ENCODE assay signal across 10 mouse cellular contexts in the genomic region with DNA sequence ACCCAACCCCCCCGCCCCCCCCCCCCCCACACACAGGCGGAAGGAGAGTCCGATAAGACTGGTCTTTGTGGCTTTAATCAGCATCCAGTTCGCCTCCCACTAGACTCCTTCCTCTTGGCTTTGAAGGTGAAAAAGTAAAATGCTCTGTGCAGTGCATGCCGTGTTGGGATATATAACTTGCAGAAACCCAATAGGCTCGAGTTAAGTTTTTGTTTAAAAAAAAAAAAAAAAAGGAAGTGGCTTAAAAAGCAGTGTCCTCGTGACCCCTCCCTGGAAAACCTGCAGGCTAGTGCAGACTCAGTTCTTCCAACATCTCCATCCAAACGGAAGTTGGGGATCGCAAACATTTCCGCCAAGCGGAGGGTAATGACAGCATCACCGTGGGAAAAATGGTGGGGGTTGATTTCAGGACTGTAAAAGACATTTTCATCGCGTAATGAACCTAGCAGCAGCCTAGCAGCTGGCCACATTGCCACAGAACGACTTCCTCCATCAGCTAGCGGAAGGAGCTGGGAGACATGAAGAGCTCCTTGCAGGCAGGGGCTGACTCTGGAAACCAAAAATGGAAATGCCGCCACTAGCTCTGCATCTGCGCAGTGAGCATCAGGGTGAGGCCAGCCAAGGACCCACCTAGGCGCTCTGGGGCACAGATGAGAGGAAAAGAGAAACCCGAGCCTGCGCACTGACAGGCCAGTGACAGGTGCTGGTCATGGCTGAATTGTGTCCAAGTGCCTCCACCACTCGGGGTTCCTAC. TPM values are rescaled to one million over a fixed set of nuclear protein-coding genes. Genes with fewer than 3 reads are reported as not detected.
DNase-seq lines count a peak whose midpoint lies in the region; ATAC-seq and TF ChIP-seq lines count a peak whose summit lies in the region.
"Had no signal": no experiment of that assay in that cellular context is flagged by ENCODE, and none has a peak within 500 bp of the region (broad histone marks: within the 10 kb centered on the region; RNA-seq: fewer than 3 reads in every experiment).

No protein-coding gene starts in this region.

- H3K27ac ChIP-seq in MEL (ENCODE audit: control insufficient read depth, low read depth, low read length), result peak overlapping the region; percentile 56
- peak overlapping the region; percentile 71; the same call in 1 of the 2 replicates for H3K27ac ChIP-seq in thymus, adult 2 months (ENCODE audit: control insufficient read depth, insufficient read depth, low read length)
- H3K27ac ChIP-seq: neural tube, embryonic 12.5 days had no signal

- peak; percentile 4 for DNase-seq in cerebellum, adult 9-10 months
- DNase-seq in cerebellum, adult 11-12 months, result no peak
- DNase-seq in MEL (ENCODE audit: low read depth, low spot score), result peak; percentile 70
- peak; percentile 78 for DNase-seq in heart, postnatal 4 days
- DNase-seq in left cerebral cortex, postnatal 25 days (ENCODE audit: low spot score in 2 of 2), result peak; percentile 38 to 67
- peak; percentile 71 for DNase-seq in thymus, adult 2 months

- peak overlapping the region; percentile 21 to 51 for H3K4me3 ChIP-seq in MEL (ENCODE audit: control insufficient read depth in 1 of 2, insufficient read depth in 1 of 2, low read depth in 2 of 2, low read length in 2 of 2)
- H3K4me3 ChIP-seq in thymus, adult 2 months (ENCODE audit: control insufficient read depth, insufficient read depth, low read length), result peak overlapping the region; percentile 80
- H3K4me3 ChIP-seq: neural tube, embryonic 12.5 days had no signal

- TF ChIP-seq CTCF in MEL (IDR thresholded peaks at IDR 0.05 in 2 of 3, conservative IDR thresholded peaks at IDR 0.05 in 1 of 3; ENCODE audit: control insufficient read depth in 1 of 3, insufficient read depth in 1 of 3, low read depth in 2 of 3, low read length in 3 of 3, poor library complexity in 1 of 3, severe bottlenecking in 1 of 3), result no peak
- 0 out of 2 replicates have a peak, but pooled peaks have one; percentile 11 for TF ChIP-seq CTCF in thymus, adult 2 months (IDR thresholded peaks at IDR 0.05; ENCODE audit: borderline replicate concordance, control insufficient read depth, extremely low read depth, insufficient read depth, low read length, poor library complexity)

- no peak for TF ChIP-seq RAD21 in MEL (IDR thresholded peaks at IDR 0.05; ENCODE audit: low read depth, low read length)

- H3K9ac ChIP-seq in MEL (ENCODE audit: control insufficient read depth, low read depth, low read length, poor library complexity, severe bottlenecking), result peak overlapping the region; percentile 36
- H3K9ac ChIP-seq: neural tube, embryonic 12.5 days had no signal

- H3K79me2 ChIP-seq in MEL (ENCODE audit: control insufficient read depth, insufficient read depth, low read length, poor library complexity), result no peaks in the 10 kb centered on the region

- WGBS in thymus, adult 2 months, result 2% methylated on average over 22 of the region's 22 CpGs

- intact Hi-C loops in left cerebral cortex, postnatal 25 days (cut with DNase I), result no loop called here

- no peaks in the 10 kb centered on the region for H3K27me3 ChIP-seq in MEL (ENCODE audit: control insufficient read depth in 1 of 2, insufficient read depth in 2 of 2, low read length in 2 of 2)
- no peaks in the 10 kb centered on the region for H3K27me3 ChIP-seq in thymus, adult 2 months (ENCODE audit: control insufficient read depth, insufficient read depth, low read length)
- H3K27me3 ChIP-seq: neural tube, embryonic 12.5 days; Patski had no signal

- H3K4me1 ChIP-seq in MEL (ENCODE audit: control insufficient read depth in 1 of 2, insufficient read depth in 2 of 2, low read length in 2 of 2), result peaks cover 0 to 19% of the 10 kb centered on the region in 2 experiments; a peak in 3 of 4 replicates
- H3K4me1 ChIP-seq in thymus, adult 2 months (replicated peaks; ENCODE audit: control insufficient read depth, insufficient read depth, low read length), result peaks cover 11% of the 10 kb centered on the region

- TF ChIP-seq EP300 in MEL (IDR thresholded peaks at IDR 0.05; ENCODE audit: low read depth in 1 of 2, low read length in 2 of 2), result peak; percentile 45 to 48

- no peaks in the 10 kb centered on the region for H3K9me3 ChIP-seq in MEL (replicated peaks; ENCODE audit: insufficient read depth, low read length)
- H3K9me3 ChIP-seq: neural tube, embryonic 12.5 days had no signal

- H3K36me3 ChIP-seq in MEL (ENCODE audit: control insufficient read depth in 1 of 2, insufficient read depth in 2 of 2, low read length in 2 of 2), result peaks cover 0 to 6% of the 10 kb centered on the region in 2 experiments; a peak in 2 of 4 replicates
- no peaks in the 10 kb centered on the region for H3K36me3 ChIP-seq in thymus, adult 2 months (ENCODE audit: control insufficient read depth, insufficient read depth, low read length)
- H3K36me3 ChIP-seq: neural tube, embryonic 12.5 days had no signal

- TF ChIP-seq POLR2A in MEL (IDR thresholded peaks at IDR 0.05; ENCODE audit: control insufficient read depth in 1 of 2, insufficient read depth in 1 of 2, low read depth in 1 of 2, low read length in 2 of 2, poor library complexity in 1 of 2), result no peak
- TF ChIP-seq POLR2A in thymus, adult 2 months (IDR thresholded peaks at IDR 0.05; ENCODE audit: control insufficient read depth, extremely low read depth, insufficient read depth, low read length, poor library complexity), result no peak; the same call in 1 of the 2 replicates

- peak; percentile 66; the same call in 1 of the 2 replicates for ATAC-seq in erythroblast, adult 5-6 weeks (replicated peaks; ENCODE audit: low FRiP score, poor library complexity, severe bottlenecking)
- peak; percentile 77 for ATAC-seq in megakaryocyte progenitor cell, adult 5-6 weeks (replicated peaks; ENCODE audit: poor library complexity)
- ATAC-seq: Patski had no signal

TF ChIP-seq in MEL, 35 proteins besides CTCF, POLR2A, EP300 and RAD21 (continues in another document):
- TF ChIP-seq ZNF384 (IDR thresholded peaks at IDR 0.05; ENCODE audit: low read depth, low read length) (peak; percentile 87), MAZ (IDR thresholded peaks at IDR 0.05; ENCODE audit: low read depth, low read length) (0 out of 2 replicates have a peak, but pooled peaks have one; percentile 39), NELFE (IDR thresholded peaks at IDR 0.05; ENCODE audit: low read depth, low read length) (no peak), ETS1 (IDR thresholded peaks at IDR 0.05; ENCODE audit: low read depth, low read length) (no peak; the same call in 1 of the 2 replicates), TBP (IDR thresholded peaks at IDR 0.05; ENCODE audit: low read depth, low read length) (no peak), GATA1 (IDR thresholded peaks at IDR 0.05; ENCODE audit: low read depth, low read length) (peak; percentile 43), ZKSCAN1 (IDR thresholded peaks at IDR 0.05; ENCODE audit: low read depth, low read length) (no peak), ZMIZ1 (IDR thresholded peaks at IDR 0.05; ENCODE audit: low read depth, low read length) (no peak), UBTF (IDR thresholded peaks at IDR 0.05; ENCODE audit: borderline replicate concordance, insufficient read depth, low read depth, low read length) (no peak), E2F4 (IDR thresholded peaks at IDR 0.05; ENCODE audit: borderline replicate concordance, low read depth, low read length) (no peak), POLR2AphosphoS5 (IDR thresholded peaks at IDR 0.05; ENCODE audit: borderline replicate concordance, low read depth, low read length) (no peak), MYB (IDR thresholded peaks at IDR 0.05; ENCODE audit: low read depth, low read length) (no peak), MXI1 (IDR thresholded peaks at IDR 0.05; ENCODE audit: low read depth, low read length) (no peak), NRF1 (IDR thresholded peaks at IDR 0.05; ENCODE audit: insufficient read depth, low read depth, low read length, poor library complexity, severe bottlenecking) (peak; percentile 63), ELF1 (IDR thresholded peaks at IDR 0.05; ENCODE audit: low read depth, low read length) (no peak), USF2 (IDR thresholded peaks at IDR 0.05; ENCODE audit: borderline replicate concordance in 1 of 2, insufficient read depth in 1 of 2, low read depth in 1 of 2, low read length in 2 of 2) (no peak), CHD1 (IDR thresholded peaks at IDR 0.05; ENCODE audit: low read depth, low read length) (0 out of 2 replicates have a peak, but pooled peaks have one; percentile 74), MEF2A (IDR thresholded peaks at IDR 0.05; ENCODE audit: extremely low read depth, insufficient replicate concordance, low read depth, low read length, poor library complexity, severe bottlenecking) (no peak), CHD2 (IDR thresholded peaks at IDR 0.05; ENCODE audit: low read length) (no peak), ZC3H11A (IDR thresholded peaks at IDR 0.05; ENCODE audit: low read depth, low read length) (no peak), MYC (IDR thresholded peaks at IDR 0.05; ENCODE audit: low read depth, low read length) (no peak), TCF12 (IDR thresholded peaks at IDR 0.05; ENCODE audit: low read depth, low read length) (0 out of 2 replicates have a peak, but pooled peaks have one; percentile 14), KAT2A (conservative IDR thresholded peaks at IDR 0.05; ENCODE audit: low read depth, low read length) (no peak), POLR2AphosphoS2 (IDR thresholded peaks at IDR 0.05; ENCODE audit: low read length) (no peak), USF1 (IDR thresholded peaks at IDR 0.05; ENCODE audit: low read depth, low read length) (peak; percentile 68), SMC3 (IDR thresholded peaks at IDR 0.05; ENCODE audit: low read depth, low read length) (0 out of 2 replicates have a peak, but pooled peaks have one; percentile 3), TAL1 (IDR thresholded peaks at IDR 0.05; ENCODE audit: low read length) (no peak), SIN3A (IDR thresholded peaks at IDR 0.05; ENCODE audit: low read length) (no peak), MAX (IDR thresholded peaks at IDR 0.05; ENCODE audit: low read length) (peak; percentile 56; the same call in 1 of the 2 replicates), BHLHE40 (IDR thresholded peaks at IDR 0.05; ENCODE audit: borderline replicate concordance, low read depth, low read length) (no peak)

RNA-seq across cellular contexts. Expression of a gene that starts 4.3 kb away (rescaled TPM):
- not detected in 2 replicates for total RNA-seq in MEL (2012; rRNA removed)
- under 1 TPM in 1 of 2 experiments, not detected in 1; 0.31 TPM for polyA plus RNA-seq in MEL (2012; ENCODE audit: insufficient read depth in 1 of 2, insufficient read length in 2 of 2, low read depth in 1 of 2, low replicate concordance in 2 of 2, missing spikeins in 1 of 2)
- not detected in 2 replicates for total RNA-seq in erythroblast, adult 5-6 weeks (2015; ENCODE audit: low replicate concordance)
- not detected in 2 replicates for total RNA-seq in erythroblast, adult 5-6 weeks (2017; ENCODE audit: low replicate concordance)
- not detected for total RNA-seq in heart, postnatal 4 days (2021)
- not detected for total RNA-seq in left cerebral cortex, postnatal 25 days (2021)
- total RNA-seq in megakaryocyte progenitor cell, adult 5-6 weeks (2015), result 0.46 TPM in 1 of 2 replicates, not detected in the other
- total RNA-seq in megakaryocyte progenitor cell, adult 5-6 weeks (2017), result 0.75 and 1.7 TPM in 2 replicates
- polyA plus RNA-seq in thymus, adult 2 months (2012; rRNA removed), result not detected in 2 replicates
- polyA plus RNA-seq: neural tube, embryonic 12.5 days had no signal
